Comparison of ENCODE assay signal across 11 mouse cellular contexts in genomic region chr4:81956926-81957694, GRCm38 (mm10).
DNase-seq lines count a peak whose midpoint lies in the region; ATAC-seq and TF ChIP-seq lines count a peak whose summit lies in the region.
"Had no signal": no experiment of that assay in that cellular context is flagged by ENCODE, and none has a peak within 500 bp of the region (broad histone marks: within the 10 kb centered on the region; RNA-seq: fewer than 3 reads in every experiment).

No protein-coding gene starts in this region.

- H3K36me3 ChIP-seq in kidney, postnatal 0 days (ENCODE audit: insufficient read depth, low read length) = no peaks in the 10 kb centered on the region
- H3K36me3 ChIP-seq in heart, embryonic 15.5 days = no peaks in the 10 kb centered on the region

- ATAC-seq in kidney, postnatal 0 days (replicated peaks; ENCODE audit: low FRiP score, low read depth) = peak; percentile 43; the same call in 1 of the 2 replicates
- no peak for ATAC-seq in heart, embryonic 15.5 days (replicated peaks; ENCODE audit: insufficient number of reproducible peaks, insufficient read depth, low FRiP score, low read depth)
- ATAC-seq: Patski had no signal

- no peaks in the 10 kb centered on the region for H3K9me3 ChIP-seq in kidney, postnatal 0 days (replicated peaks; ENCODE audit: low read length)
- no peaks in the 10 kb centered on the region for H3K9me3 ChIP-seq in heart, embryonic 15.5 days (replicated peaks)

- no peak for DNase-seq in gastrocnemius, adult 2 months
- no peak for DNase-seq in gastrocnemius, postnatal 14 days
- peak; percentile 62 for DNase-seq in kidney, postnatal 0 days (ENCODE audit: low spot score)
- DNase-seq in kidney, postnatal 10 days = no peak
- DNase-seq in cerebellum, adult 9-11 months = no peak
- DNase-seq in thymus, postnatal 4 days = no peak

- H3K27ac ChIP-seq in gastrocnemius, adult 2 months = peak overlapping the region; percentile 28
- H3K27ac ChIP-seq in kidney, postnatal 0 days = no peak overlapping the region
- 0 out of 2 replicates have a peak overlapping the region, but pooled peaks have one; percentile 3 for H3K27ac ChIP-seq in brown adipose tissue, adult 24 weeks (replicated peaks; ENCODE audit: low read depth, low read length)
- H3K27ac ChIP-seq in heart, embryonic 15.5 days = peak overlapping the region; percentile 47; the same call in 1 of the 2 replicates
- H3K27ac ChIP-seq: heart, adult 2 months had no signal

- WGBS in kidney, postnatal 0 days = 44% methylated on average over 6 of the region's 6 CpGs
- 38% methylated on average over 6 of the region's 6 CpGs for WGBS in heart, embryonic 15.5 days

- H3K4me1 ChIP-seq in kidney, postnatal 0 days (replicated peaks; ENCODE audit: insufficient read depth, low read length) = no peaks in the 10 kb centered on the region
- H3K4me1 ChIP-seq in brown adipose tissue, adult 24 weeks (ENCODE audit: control insufficient read depth, insufficient read depth, insufficient read length, low read length) = no peaks in the 10 kb centered on the region
- H3K4me1 ChIP-seq in heart, embryonic 15.5 days (replicated peaks) = peaks cover 7% of the 10 kb centered on the region

- no peak overlapping the region for H3K4me3 ChIP-seq in gastrocnemius, adult 2 months
- H3K4me3 ChIP-seq in kidney, postnatal 0 days (replicated peaks; ENCODE audit: low read depth, low read length) = no peak overlapping the region
- no peak overlapping the region for H3K4me3 ChIP-seq in brown adipose tissue, adult 24 weeks (ENCODE audit: insufficient read depth, low read depth, low read length)
- no peak overlapping the region for H3K4me3 ChIP-seq in heart, embryonic 15.5 days
- H3K4me3 ChIP-seq: heart, adult 2 months; myocyte had no signal

- no peaks in the 10 kb centered on the region for H3K27me3 ChIP-seq in kidney, postnatal 0 days (ENCODE audit: insufficient read depth, low read length)
- H3K27me3 ChIP-seq in heart, embryonic 15.5 days = no peaks in the 10 kb centered on the region
- H3K27me3 ChIP-seq: Patski had no signal

- H3K4me2 ChIP-seq in kidney, postnatal 0 days (ENCODE audit: low read length) = no peak overlapping the region
- no peak overlapping the region for H3K4me2 ChIP-seq in heart, embryonic 15.5 days

- intact Hi-C loops in gastrocnemius, adult 2 months (cut with DNase I) = no loop called here
- intact Hi-C loops in gastrocnemius, postnatal 14 days (cut with DNase I; ENCODE audit: low total_unique reads) = no loop called here

- no peak overlapping the region for H3K9ac ChIP-seq in kidney, postnatal 0 days (ENCODE audit: low read depth, low read length)
- no peak overlapping the region for H3K9ac ChIP-seq in heart, embryonic 15.5 days

- no peak for TF ChIP-seq CTCF in gastrocnemius, adult 2 months (IDR thresholded peaks at IDR 0.05)
- TF ChIP-seq CTCF in kidney, postnatal 0 days (IDR thresholded peaks at IDR 0.05; ENCODE audit: low read depth) = no peak
